Mouse (Mus musculus): Measurements from ENCODE around the gene Gm3072. TPM values are rescaled to one million over a fixed set of nuclear protein-coding genes. Genes with fewer than 3 reads are reported as not detected.
"Not testable (repeated sequence)": the region's sequence is repeated elsewhere in the genome, so short reads cannot be mapped to it uniquely, and the experiment has no call there.

Gm3072 gene
- polyA plus RNA-seq (2015; fragmentation: Nextera tagmentation; extraction: Ambion mirVana): not detected in 2 replicates

DNA sequence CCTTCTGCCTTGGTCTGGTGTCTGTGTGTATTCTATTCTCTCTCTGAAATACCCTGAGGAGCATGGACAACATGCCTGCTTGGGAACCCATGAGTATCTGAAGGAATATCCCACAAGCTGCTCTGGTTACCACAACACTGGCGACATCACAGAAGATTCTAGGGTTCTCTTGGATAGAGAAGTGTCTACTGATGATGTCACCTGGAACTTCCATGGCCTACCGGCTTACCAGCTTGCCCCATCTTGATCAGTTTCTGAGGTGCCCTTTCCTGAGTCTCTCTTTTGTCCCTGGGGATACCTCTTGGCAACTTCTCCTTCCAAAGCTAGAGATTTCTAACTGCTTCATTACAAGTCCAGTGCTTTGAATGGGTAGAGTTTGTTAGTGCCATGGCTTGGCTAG lies at the start of gene Gm3072:
Gm3072 (minus strand) TSS at position 101 of the 400 bp plus-strand sequence.
- H3K9me3 ChIP-seq; H3K4me3 ChIP-seq; ATAC-seq (ENCODE audit: low read depth); H3K27me3 ChIP-seq; H3K4me1 ChIP-seq (replicated peaks); H3K9ac ChIP-seq; H3K36me3 ChIP-seq; H3K27ac ChIP-seq (replicated peaks); H3K4me2 ChIP-seq: not testable (repeated sequence)
- WGBS: 82% methylated on average over 1 of the region's 2 CpGs

DNA sequence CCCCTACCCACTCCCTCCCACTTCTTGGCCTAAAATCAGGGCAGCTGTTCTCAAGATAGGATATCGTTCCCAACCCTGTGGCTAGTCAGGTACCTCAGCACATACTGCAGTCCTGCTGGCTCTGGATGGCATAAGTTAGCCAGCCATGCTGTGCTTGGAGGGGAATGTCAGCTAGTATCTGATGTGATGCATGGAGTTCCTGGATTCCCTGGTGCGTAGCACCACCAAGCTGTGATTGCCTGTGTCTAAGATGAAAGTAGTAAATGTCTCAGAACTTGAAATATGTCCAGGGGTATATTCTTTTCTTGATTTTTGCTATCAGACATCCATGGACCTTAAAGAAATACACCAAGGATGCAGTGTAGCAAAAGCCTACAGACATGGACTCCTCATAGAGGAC lies 23.8 kb upstream of the Gm3072 start:
- not testable (repeated sequence) for H3K9ac ChIP-seq; H3K27me3 ChIP-seq; ATAC-seq (ENCODE audit: low read depth); H3K4me1 ChIP-seq (replicated peaks); H3K27ac ChIP-seq (replicated peaks); H3K9me3 ChIP-seq; H3K36me3 ChIP-seq; H3K4me3 ChIP-seq; H3K4me2 ChIP-seq
- 93% methylated on average over 2 of the region's 2 CpGs for WGBS

DNA sequence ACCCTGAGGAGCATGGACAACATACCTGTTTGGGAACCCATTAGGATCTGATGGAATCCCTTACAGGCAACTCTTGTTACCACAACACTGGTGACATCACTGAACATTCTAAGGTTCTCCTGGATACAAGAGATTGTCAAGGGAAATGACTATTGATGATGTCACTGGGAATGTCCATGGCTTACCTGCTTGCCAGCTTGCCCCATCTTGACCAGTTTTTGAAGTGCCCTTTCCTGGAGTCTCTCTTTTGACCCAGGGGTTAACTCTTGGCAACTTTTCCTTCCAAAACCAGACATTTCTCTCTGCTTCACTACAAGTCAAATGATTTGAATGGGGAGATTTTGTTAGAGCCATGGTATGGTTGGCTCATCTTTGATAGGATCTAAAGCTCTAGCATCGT lies 22.0 kb upstream of the Gm3072 start, which contains the start of gene Gm3676:
Gm3676 (minus strand) TSS at position 101 of the 400 bp plus-strand sequence.
- not testable (repeated sequence) for H3K9ac ChIP-seq; H3K27ac ChIP-seq (replicated peaks); H3K9me3 ChIP-seq; H3K36me3 ChIP-seq; ATAC-seq (ENCODE audit: low read depth); H3K4me1 ChIP-seq (replicated peaks); H3K4me3 ChIP-seq; H3K27me3 ChIP-seq; H3K4me2 ChIP-seq
- no CpG with 5 or more reads among the region's 1 CpGs for WGBS

DNA sequence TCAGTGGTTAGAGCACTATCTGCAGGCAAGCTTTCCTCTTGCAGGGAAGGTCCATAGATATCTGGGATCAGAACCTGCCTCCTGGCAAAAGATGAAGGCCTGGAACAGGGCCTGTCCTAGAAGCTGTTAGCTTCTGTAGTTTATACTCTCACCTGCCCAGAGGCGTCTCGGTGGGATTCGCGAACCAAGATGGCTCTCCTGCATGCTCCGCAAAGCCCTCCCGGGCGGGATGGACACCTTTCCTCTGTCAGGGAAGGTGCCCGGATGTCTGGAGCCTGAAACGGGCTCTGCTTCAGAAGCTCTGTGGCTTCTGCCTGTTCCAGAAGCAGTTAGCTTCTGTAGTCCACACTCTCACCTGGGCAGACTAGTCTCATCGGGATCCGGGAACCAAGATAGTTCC lies 5.7 kb upstream of the Gm3072 start:
- H3K36me3 ChIP-seq; H3K4me3 ChIP-seq; H3K9me3 ChIP-seq; ATAC-seq (ENCODE audit: low read depth); H3K4me2 ChIP-seq; H3K27me3 ChIP-seq; H3K4me1 ChIP-seq (replicated peaks); H3K27ac ChIP-seq (replicated peaks); H3K9ac ChIP-seq: not testable (repeated sequence)
- WGBS: 95% methylated on average over 9 of the region's 11 CpGs

DNA sequence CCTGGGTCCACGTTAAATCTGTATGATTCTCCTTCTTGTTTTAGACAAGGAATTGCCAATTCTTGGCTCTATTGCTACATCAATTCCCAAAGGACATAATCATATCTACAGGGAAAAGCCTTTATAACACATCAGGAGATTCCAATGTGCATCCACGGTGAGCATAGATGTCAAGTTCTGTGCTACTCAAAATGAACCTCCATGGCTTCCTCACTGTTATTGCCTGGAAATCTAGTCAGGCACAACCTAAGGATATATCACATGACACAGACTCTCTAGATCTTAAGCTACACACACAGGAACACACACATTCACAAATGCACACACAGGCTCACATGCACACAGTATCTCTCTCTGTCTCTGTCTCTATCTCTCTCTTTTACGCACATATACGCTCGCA lies 1.9 kb downstream of the Gm3072 start:
- H3K36me3 ChIP-seq; H3K9ac ChIP-seq; H3K9me3 ChIP-seq; H3K4me3 ChIP-seq; H3K27ac ChIP-seq (replicated peaks); ATAC-seq (ENCODE audit: low read depth); H3K4me1 ChIP-seq (replicated peaks); H3K27me3 ChIP-seq; H3K4me2 ChIP-seq: not testable (repeated sequence)
- WGBS: 86% methylated on average over 5 of the region's 5 CpGs

DNA sequence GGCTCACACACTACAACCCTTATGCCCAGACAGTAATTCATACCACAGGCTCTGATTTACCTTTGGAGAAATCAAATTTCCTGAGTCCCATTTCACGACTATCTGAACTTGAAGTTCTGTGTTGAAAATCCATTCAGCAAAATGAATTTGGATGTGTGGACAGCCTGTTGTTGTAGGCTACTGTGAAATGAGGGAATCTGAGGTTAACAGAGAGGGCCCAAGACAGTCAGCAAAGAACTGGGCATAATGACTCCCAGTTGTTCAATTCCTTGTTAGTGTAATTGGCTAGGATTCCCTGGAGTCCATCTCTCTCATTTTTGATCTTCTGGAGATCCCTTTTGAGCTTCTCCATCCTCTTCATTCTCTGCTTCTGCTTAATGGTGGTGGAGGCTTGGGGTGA lies 13.7 kb downstream of the Gm3072 start:
- ATAC-seq (ENCODE audit: low read depth); H3K36me3 ChIP-seq; H3K27ac ChIP-seq (replicated peaks); H3K27me3 ChIP-seq; H3K4me1 ChIP-seq (replicated peaks); H3K4me3 ChIP-seq; H3K4me2 ChIP-seq; H3K9me3 ChIP-seq; H3K9ac ChIP-seq: not testable (repeated sequence)
- WGBS: 88% methylated on average over 1 of the region's 1 CpGs

DNA sequence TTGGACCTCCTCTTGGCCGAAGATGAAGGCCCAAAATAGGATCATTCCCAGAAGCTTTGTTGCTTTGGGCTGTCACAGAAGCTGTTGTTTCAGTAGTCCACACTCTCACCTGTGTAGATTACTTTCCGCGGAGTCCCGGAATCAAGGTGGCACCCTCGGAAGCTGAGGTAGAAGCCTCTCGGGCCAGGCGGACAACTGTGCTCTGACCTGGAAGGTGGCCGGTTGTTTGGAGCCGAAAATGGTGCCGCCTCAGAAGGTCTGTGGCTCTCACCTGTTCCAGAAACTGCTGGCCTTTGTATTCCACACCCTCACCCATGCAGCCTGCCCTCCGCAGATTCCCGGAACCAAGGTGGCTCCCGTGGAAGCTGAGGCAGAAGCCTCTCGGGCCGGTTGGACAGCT lies 23.5 kb downstream of the Gm3072 start:
- 92% methylated on average over 15 of the region's 15 CpGs for WGBS
- H3K9me3 ChIP-seq, H3K27me3 ChIP-seq: not testable (repeated sequence)

DNA sequence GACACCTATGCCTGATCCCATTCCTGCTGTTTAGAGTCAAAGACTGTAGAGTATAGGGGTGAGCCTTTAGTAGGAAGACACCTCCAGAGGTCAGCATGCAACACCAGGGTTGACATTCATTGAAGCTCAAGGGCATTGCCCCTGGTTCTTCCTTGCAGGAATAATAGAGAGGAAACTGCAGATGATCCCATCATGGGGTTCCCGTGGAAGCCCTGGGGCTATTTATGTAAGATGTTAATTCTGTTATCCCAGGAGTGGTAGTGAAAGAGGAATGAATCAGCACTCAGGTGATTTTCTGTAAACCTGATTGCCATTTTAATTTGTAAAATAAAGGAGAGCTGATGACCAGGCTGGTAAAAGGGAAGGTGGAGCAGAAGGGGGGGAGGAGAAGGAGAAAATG lies 38.1 kb downstream of the Gm3072 start:
- H3K9me3 ChIP-seq; H3K4me3 ChIP-seq; H3K27me3 ChIP-seq; H3K4me2 ChIP-seq; ATAC-seq (ENCODE audit: low read depth); H3K27ac ChIP-seq (replicated peaks); H3K9ac ChIP-seq; H3K4me1 ChIP-seq (replicated peaks); H3K36me3 ChIP-seq: not testable (repeated sequence)
- WGBS: 52% methylated on average over 1 of the region's 1 CpGs

More for the DNA sequence above, 23.5 kb downstream of the Gm3072 start:
- ATAC-seq (ENCODE audit: low read depth); H3K4me3 ChIP-seq; H3K4me1 ChIP-seq (replicated peaks); H3K9ac ChIP-seq; H3K4me2 ChIP-seq; H3K27ac ChIP-seq (replicated peaks); H3K36me3 ChIP-seq: not testable (repeated sequence)

DNA sequence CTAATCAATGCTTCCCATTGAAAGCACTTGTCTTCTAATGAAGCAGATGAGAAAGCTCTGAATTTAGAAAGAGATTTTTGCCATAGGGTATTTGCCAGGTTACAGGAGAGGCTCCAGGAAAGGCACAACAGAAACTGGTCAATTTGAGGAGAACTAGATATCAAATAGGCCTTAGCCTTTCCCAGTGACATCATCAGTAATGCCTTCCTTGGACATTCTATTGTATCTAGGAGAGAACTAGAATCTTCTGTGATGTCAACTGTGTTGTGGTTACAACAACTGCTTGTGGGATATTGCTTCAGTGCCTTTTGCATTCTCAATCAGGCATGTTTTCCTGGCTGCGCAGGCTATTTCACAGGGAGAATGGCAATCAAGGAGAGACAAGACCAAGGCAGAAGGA lies 51.5 kb downstream of the Gm3072 start, which contains the start of gene 1700049E17Rik2:
1700049E17Rik2 (plus strand) TSS at position 301 of the 400 bp plus-strand sequence.
- ATAC-seq (ENCODE audit: low read depth): not testable (repeated sequence)
- no CpG with 5 or more reads among the region's 1 CpGs for WGBS

More for the DNA sequence above, 51.5 kb downstream of the Gm3072 start, which contains the start of gene 1700049E17Rik2:
- H3K9me3 ChIP-seq; H3K36me3 ChIP-seq; H3K9ac ChIP-seq; H3K27ac ChIP-seq (replicated peaks); H3K27me3 ChIP-seq; H3K4me1 ChIP-seq (replicated peaks); H3K4me2 ChIP-seq; H3K4me3 ChIP-seq: not testable (repeated sequence)

Other genes with a start within 250 kb of the Gm3072 start
- gene Gm7945, start 238.2 kb downstream of the Gm3072 start, polyA plus RNA-seq (2015; fragmentation: Nextera tagmentation; extraction: Ambion mirVana): not detected in 2 replicates
- not detected in 2 replicates for gene Gm6482, start 216.3 kb downstream of the Gm3072 start, polyA plus RNA-seq (2015; fragmentation: Nextera tagmentation; extraction: Ambion mirVana)
- not detected in 2 replicates for gene Gm7954, start 171.1 kb downstream of the Gm3072 start, polyA plus RNA-seq (2015; fragmentation: Nextera tagmentation; extraction: Ambion mirVana)
- not detected in 2 replicates for gene Gm3486, start 135.1 kb downstream of the Gm3072 start, polyA plus RNA-seq (2015; fragmentation: Nextera tagmentation; extraction: Ambion mirVana)
- gene Gm7970, start 69.0 kb downstream of the Gm3072 start, polyA plus RNA-seq (2015; fragmentation: Nextera tagmentation; extraction: Ambion mirVana): not detected in 2 replicates
- gene 1700049E17Rik2, start 51.4 kb downstream of the Gm3072 start, polyA plus RNA-seq (2015; fragmentation: Nextera tagmentation; extraction: Ambion mirVana): not detected in 2 replicates
- not detected in 2 replicates for gene Gm3676, start 21.9 kb upstream of the Gm3072 start, polyA plus RNA-seq (2015; fragmentation: Nextera tagmentation; extraction: Ambion mirVana)
- gene Gm8068, start 77.3 kb upstream of the Gm3072 start, polyA plus RNA-seq (2015; fragmentation: Nextera tagmentation; extraction: Ambion mirVana): not detected in 2 replicates
- not detected in 2 replicates for gene Gm7929, start 126.0 kb upstream of the Gm3072 start, polyA plus RNA-seq (2015; fragmentation: Nextera tagmentation; extraction: Ambion mirVana)
- not detected in 2 replicates for gene Gm47189, start 147.8 kb upstream of the Gm3072 start, polyA plus RNA-seq (2015; fragmentation: Nextera tagmentation; extraction: Ambion mirVana)

All from neural tube, embryonic 13.5 days (tissue).